Mouse (Mus musculus) retina, embryonic 14.5 days (tissue): ENCODE results near the gene Cacna1s.
A peak's percentile ranks its signal among the peaks of the same experiment; 100 is the strongest.

ENCODE experiments used
- DNase-seq: peaks from one replicate; pipeline ENCODE4 v3.0.0-alpha.2; 2015; ENCODE audit warnings: low spot score

Cacna1s gene

GRCm38 (mm10) chr1:136051013-136051315 lies 1.6 kb upstream of the Cacna1s start:
- DNase-seq, result peak; percentile 35

- peak; percentile 91 for DNase-seq
Measured at GRCm38 (mm10) chr1:136051465-136051864, 1.1 kb upstream of the Cacna1s start.

- DNase-seq, result no peak
Measured at GRCm38 (mm10) chr1:136055771-136056170, 3.2 kb downstream of the Cacna1s start.

GRCm38 (mm10) chr1:136058594-136058993 lies 6.0 kb downstream of the Cacna1s start:
- no peak for DNase-seq

GRCm38 (mm10) chr1:136061041-136061789 lies 8.7 kb downstream of the Cacna1s start:
- no peak for DNase-seq

- DNase-seq, result no peak
Measured at GRCm38 (mm10) chr1:136061790-136062141, 9.2 kb downstream of the Cacna1s start.

GRCm38 (mm10) chr1:136063991-136064390 lies 11.4 kb downstream of the Cacna1s start:
- DNase-seq, result no peak

- DNase-seq, result no peak
Measured at GRCm38 (mm10) chr1:136066621-136067020, 14.1 kb downstream of the Cacna1s start.

- DNase-seq, result no peak
Measured at GRCm38 (mm10) chr1:136067579-136067978, 15.0 kb downstream of the Cacna1s start.

GRCm38 (mm10) chr1:136076086-136076485 lies 23.5 kb downstream of the Cacna1s start:
- peak; percentile 65 for DNase-seq

- DNase-seq, result no peak
Measured at GRCm38 (mm10) chr1:136077656-136078055, 25.1 kb downstream of the Cacna1s start.

GRCm38 (mm10) chr1:136081161-136081560 lies 28.6 kb downstream of the Cacna1s start:
- DNase-seq, result no peak

- DNase-seq, result no peak
Measured at GRCm38 (mm10) chr1:136085988-136086685, 33.6 kb downstream of the Cacna1s start.

GRCm38 (mm10) chr1:136089368-136090165 lies 37.0 kb downstream of the Cacna1s start:
- peak; percentile 2 for DNase-seq

- DNase-seq, result no peak
Measured at GRCm38 (mm10) chr1:136093726-136094125, 41.2 kb downstream of the Cacna1s start.

- no peak for DNase-seq
Measured at GRCm38 (mm10) chr1:136094807-136095206, 42.3 kb downstream of the Cacna1s start.

- DNase-seq, result no peak
Measured at GRCm38 (mm10) chr1:136102094-136102493, 49.5 kb downstream of the Cacna1s start.

GRCm38 (mm10) chr1:136102551-136102950 lies 50.0 kb downstream of the Cacna1s start:
- no peak for DNase-seq

GRCm38 (mm10) chr1:136102981-136103380 lies 50.4 kb downstream of the Cacna1s start:
- DNase-seq, result no peak

GRCm38 (mm10) chr1:136103696-136104095 lies 51.1 kb downstream of the Cacna1s start:
- DNase-seq, result no peak

GRCm38 (mm10) chr1:136104741-136105140 lies 52.2 kb downstream of the Cacna1s start:
- DNase-seq, result no peak

- no peak for DNase-seq
Measured at GRCm38 (mm10) chr1:136109464-136109863, 56.9 kb downstream of the Cacna1s start.

- peak; percentile 78 for DNase-seq
Measured at GRCm38 (mm10) chr1:136116183-136116582, 63.6 kb downstream of the Cacna1s start.
